Mouse (Mus musculus) embryo, embryonic 10.5 days (tissue): ENCODE measurements around the gene Gm29554.
"Not testable (repeated sequence)": the region's sequence is repeated elsewhere in the genome, so short reads cannot be mapped to it uniquely, and the experiment has no call there.

ENCODE experiments used
- DNase-seq: peaks from one replicate; pipeline ENCODE4 v3.0.0-alpha.2; 2015; ENCODE audit warnings: low spot score

Gm29554 gene

GRCm38 (mm10) chrY:12273632-12274031, at the start of gene Gm29554:
Gene Gm29554, plus strand, starts transcription at chrY:12273932.
- not testable (repeated sequence) for DNase-seq
